Mouse (Mus musculus) forebrain, embryonic 16.5 days (tissue): Measurements from ENCODE around the gene Fahd1. TPM values are rescaled to one million over a fixed set of nuclear protein-coding genes. Genes with fewer than 3 reads are reported as not detected.

ENCODE experiments used
- ATAC-seq: fragments of 200-750 bp; cut with Nextera tagmentation; 2 replicates; pipeline ENCODE4 v1.8.0; 2017; ENCODE audit warnings: mild to moderate bottlenecking, moderate library complexity
- H3K27ac ChIP-seq: fragments of 300-500 bp; sonication (generic); 2 replicates; pipeline ENCODE4 v1.5.1; 2014; ENCODE audit warnings: low read length, control low read depth
- H3K27me3 ChIP-seq: fragments of 300-500 bp; sonication (generic); replicated peaks from 2 replicates; pipeline ENCODE4 v1.6.1; 2014; ENCODE audit warnings: low read length; ENCODE audit not compliant: control insufficient read depth, insufficient read depth
- H3K36me3 ChIP-seq: fragments of 300-500 bp; sonication (generic); 2 replicates; pipeline ENCODE4 v1.6.1; 2014; ENCODE audit not compliant: control insufficient read depth, insufficient read depth
- H3K4me1 ChIP-seq: fragments of 300-500 bp; sonication (generic); replicated peaks from 2 replicates; pipeline ENCODE4 v1.6.1; 2014; ENCODE audit warnings: low read length; ENCODE audit not compliant: control insufficient read depth, insufficient read depth
- H3K4me2 ChIP-seq: fragments of 300-500 bp; sonication (generic); 2 replicates; pipeline ENCODE4 v1.6.1; 2014; ENCODE audit warnings: mild to moderate bottlenecking, low read length, control low read depth
- H3K4me3 ChIP-seq: fragments of 300-500 bp; sonication (generic); replicated peaks from 2 replicates; pipeline ENCODE4 v1.5.1; 2014; ENCODE audit warnings: mild to moderate bottlenecking, low read length, control low read depth
- H3K9ac ChIP-seq: fragments of 300-500 bp; sonication (generic); replicated peaks from 2 replicates; pipeline ENCODE4 v1.6.1; 2014; ENCODE audit warnings: low read depth, low read length, control low read depth
- H3K9me3 ChIP-seq: fragments of 300-500 bp; sonication (generic); 2 replicates; pipeline ENCODE4 v1.6.1; 2016; ENCODE audit warnings: low read length; ENCODE audit not compliant: control insufficient read depth
- WGBS: fragments of 180-500 bp; shearing (Covaris S2); extraction: QIAGEN DNeasy Blood & Tissue Kit; methylation state at CpG from one replicate; pipeline ENCODE4 v1.1.7; 2014; 5-methylcytosine and 5-hydroxymethylcytosine counted together
- polyA plus RNA-seq: library from polyadenylated mRNA; unstranded; fragments of >200 nt; fragmentation: Nextera tagmentation; extraction: Ambion mirVana; gene quantifications from 2 replicates; pipeline ENCODE4 v1.2.1, GENCODE M21; 2015

The Fahd1 gene
- polyA plus RNA-seq, 1 experiment from 2014 or later = 14.4 TPM

GRCm38 (mm10) chr17:24874405-24874745 is 24.2 kb upstream of the Fahd1 start:
- no peak overlapping the region for H3K9ac ChIP-seq
- H3K4me1 ChIP-seq = no peaks in the 10 kb centered on the region
- H3K27ac ChIP-seq = no peak overlapping the region
- no peaks in the 10 kb centered on the region for H3K27me3 ChIP-seq
- H3K4me2 ChIP-seq = no peak overlapping the region
- no peaks in the 10 kb centered on the region for H3K9me3 ChIP-seq
- WGBS = 33% methylated on average over 1 of the region's 1 CpGs
- no peaks in the 10 kb centered on the region for H3K36me3 ChIP-seq
- no peak overlapping the region for H3K4me3 ChIP-seq
- ATAC-seq = no peak

GRCm38 (mm10) chr17:24873695-24874404 is 23.7 kb upstream of the Fahd1 start:
- Histone ChIP-seq H3K27me3 (no peaks in the 10 kb centered on the region), H3K4me1 (no peaks in the 10 kb centered on the region), H3K36me3 (no peaks in the 10 kb centered on the region), H3K27ac (no peak overlapping the region), H3K4me2 (no peak overlapping the region), H3K9ac (no peak overlapping the region), H3K9me3 (no peaks in the 10 kb centered on the region), H3K4me3 (no peak overlapping the region)
- WGBS = 51% methylated on average over 4 of the region's 4 CpGs
- ATAC-seq = no peak

GRCm38 (mm10) chr17:24867914-24868313 is 17.8 kb upstream of the Fahd1 start:
- WGBS = 95% methylated on average over 10 of the region's 10 CpGs
- no peak overlapping the region for H3K27ac ChIP-seq
- no peak overlapping the region for H3K4me3 ChIP-seq
- no peak overlapping the region for H3K4me2 ChIP-seq
- no peaks in the 10 kb centered on the region for H3K9me3 ChIP-seq
- no peak for ATAC-seq
- H3K36me3 ChIP-seq = 0 out of 2 replicates have a peak, but pooled peaks cover 3% of the 10 kb centered on the region
- H3K4me1 ChIP-seq = no peaks in the 10 kb centered on the region
- H3K27me3 ChIP-seq = no peaks in the 10 kb centered on the region
- H3K9ac ChIP-seq = no peak overlapping the region

GRCm38 (mm10) chr17:24865776-24866175 is 15.6 kb upstream of the Fahd1 start, which contains the start of gene Igfals:
TSS of gene Igfals (plus strand) at chr17:24865997.
- 91% methylated on average over 8 of the region's 8 CpGs for WGBS
- Histone ChIP-seq H3K4me2 (no peak within 1 kb of the TSS), H3K36me3 (0 out of 2 replicates have a peak, but pooled peaks cover 5% of the 10 kb centered on the region), H3K9me3 (no peaks in the 10 kb centered on the region), H3K27me3 (no peaks in the 10 kb centered on the region), H3K27ac (no peak within 1 kb of the TSS), H3K4me1 (no peaks in the 10 kb centered on the region), H3K4me3 (no peak within 1 kb of the TSS), H3K9ac (no peak within 1 kb of the TSS)
- no peak for ATAC-seq

GRCm38 (mm10) chr17:24861785-24862184 is 11.6 kb upstream of the Fahd1 start:
- no peak for ATAC-seq
- Histone ChIP-seq H3K4me1 (peaks cover 4% of the 10 kb centered on the region; the same call in 1 of the 2 replicates), H3K4me3 (no peak overlapping the region), H3K9me3 (no peaks in the 10 kb centered on the region), H3K4me2 (no peak overlapping the region), H3K36me3 (peaks cover 5% of the 10 kb centered on the region; the same call in 1 of the 2 replicates), H3K9ac (no peak overlapping the region), H3K27me3 (no peaks in the 10 kb centered on the region), H3K27ac (no peak overlapping the region)
- 92% methylated on average over 3 of the region's 3 CpGs for WGBS

GRCm38 (mm10) chr17:24860076-24860475 is 9.9 kb upstream of the Fahd1 start:
- no peak for ATAC-seq
- Histone ChIP-seq H3K27ac (no peak overlapping the region), H3K36me3 (peaks cover 2% of the 10 kb centered on the region; the same call in 1 of the 2 replicates), H3K9me3 (no peaks in the 10 kb centered on the region), H3K9ac (no peak overlapping the region), H3K27me3 (no peaks in the 10 kb centered on the region), H3K4me3 (no peak overlapping the region), H3K4me1 (peaks cover 4% of the 10 kb centered on the region; the same call in 1 of the 2 replicates), H3K4me2 (no peak overlapping the region)
- 92% methylated on average over 8 of the region's 8 CpGs for WGBS

- no peak overlapping the region for H3K4me3 ChIP-seq
- H3K36me3 ChIP-seq = peaks cover 2% of the 10 kb centered on the region; the same call in 1 of the 2 replicates
- H3K27ac ChIP-seq = no peak overlapping the region
- no peak overlapping the region for H3K9ac ChIP-seq
- 85% methylated on average over 6 of the region's 6 CpGs for WGBS
- ATAC-seq = no peak
- peaks cover 4% of the 10 kb centered on the region; the same call in 1 of the 2 replicates for H3K4me1 ChIP-seq
- H3K27me3 ChIP-seq = no peaks in the 10 kb centered on the region
- H3K9me3 ChIP-seq = no peaks in the 10 kb centered on the region
- no peak overlapping the region for H3K4me2 ChIP-seq
Measured at GRCm38 (mm10) chr17:24858967-24859366, 8.8 kb upstream of the Fahd1 start.

GRCm38 (mm10) chr17:24857831-24858470 is 7.8 kb upstream of the Fahd1 start:
- Histone ChIP-seq H3K9me3 (no peaks in the 10 kb centered on the region), H3K27ac (no peak overlapping the region), H3K4me3 (no peak overlapping the region), H3K9ac (no peak overlapping the region), H3K27me3 (no peaks in the 10 kb centered on the region), H3K4me1 (peaks cover 4% of the 10 kb centered on the region; the same call in 1 of the 2 replicates), H3K4me2 (no peak overlapping the region), H3K36me3 (peaks cover 2% of the 10 kb centered on the region; the same call in 1 of the 2 replicates)
- 89% methylated on average over 8 of the region's 8 CpGs for WGBS
- ATAC-seq = no peak

- ATAC-seq = no peak
- peaks cover 4% of the 10 kb centered on the region; the same call in 1 of the 2 replicates for H3K4me1 ChIP-seq
- no peak overlapping the region for H3K27ac ChIP-seq
- no peak overlapping the region for H3K4me2 ChIP-seq
- peaks cover 2% of the 10 kb centered on the region; the same call in 1 of the 2 replicates for H3K36me3 ChIP-seq
- no peak overlapping the region for H3K4me3 ChIP-seq
- 94% methylated on average over 13 of the region's 13 CpGs for WGBS
- H3K9ac ChIP-seq = no peak overlapping the region
- no peaks in the 10 kb centered on the region for H3K9me3 ChIP-seq
- 0 out of 2 replicates have a peak, but pooled peaks cover under 1% of the 10 kb centered on the region for H3K27me3 ChIP-seq
Measured at GRCm38 (mm10) chr17:24856589-24856988, 6.4 kb upstream of the Fahd1 start.
